Mouse (Mus musculus): ENCODE results near the gene Ubxn11.
A peak's percentile ranks its signal among the peaks of the same experiment; 100 is the strongest.

Gene Ubxn11

DNA sequence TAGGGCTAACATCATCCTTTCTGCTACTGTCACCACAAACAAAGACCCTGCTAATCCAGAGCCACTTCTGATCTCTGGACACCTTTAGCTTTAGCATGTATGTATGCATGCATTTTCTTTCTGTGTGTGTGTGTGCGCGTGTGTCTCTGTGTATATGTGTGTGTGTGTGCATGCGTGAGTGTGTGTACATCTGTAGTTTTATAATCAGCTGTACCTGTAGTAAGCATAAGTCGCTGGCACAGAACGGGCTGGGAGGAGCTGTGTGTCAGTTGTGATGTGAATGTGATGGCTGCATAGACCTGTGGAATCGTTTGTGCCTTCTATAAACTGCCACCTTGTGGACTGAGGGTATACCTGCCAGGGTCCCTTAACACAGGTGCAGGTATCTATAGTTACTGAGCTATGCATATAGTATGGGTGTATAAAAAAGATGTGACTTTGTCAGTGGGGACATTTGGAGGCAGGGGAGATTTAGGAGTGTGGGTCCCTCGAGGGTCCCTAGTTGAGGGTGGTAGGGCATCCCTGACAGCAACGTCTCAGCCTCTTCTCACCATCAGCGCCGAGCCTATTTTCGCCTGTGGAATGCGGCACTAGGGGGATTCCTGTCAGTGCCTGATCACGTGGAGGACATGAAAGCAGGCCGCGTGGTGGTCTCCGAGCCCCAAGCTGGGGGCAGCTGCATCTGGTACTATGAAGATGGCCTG is 11.7 kb upstream of the Ubxn11 start:
- DNase-seq (ENCODE audit: low spot score in 2 of 2): no peak

DNA sequence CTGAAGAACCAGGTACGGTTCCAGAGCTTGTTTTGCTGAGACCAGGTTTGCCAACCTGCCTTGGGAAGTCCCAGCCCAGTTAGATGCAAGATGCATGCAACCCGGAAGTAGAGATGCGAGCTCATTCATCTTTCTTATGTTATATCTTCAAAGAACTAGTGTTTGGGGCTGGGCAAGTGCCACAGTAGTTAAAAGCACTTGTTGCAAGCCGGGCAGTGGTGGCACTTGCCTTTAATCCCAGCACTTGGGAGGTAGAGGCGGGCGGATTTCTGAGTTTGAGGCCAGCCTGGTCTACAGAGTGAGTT is 11.2 kb upstream of the Ubxn11 start:
- DNase-seq (ENCODE audit: low spot score in 2 of 2): no peak

DNA sequence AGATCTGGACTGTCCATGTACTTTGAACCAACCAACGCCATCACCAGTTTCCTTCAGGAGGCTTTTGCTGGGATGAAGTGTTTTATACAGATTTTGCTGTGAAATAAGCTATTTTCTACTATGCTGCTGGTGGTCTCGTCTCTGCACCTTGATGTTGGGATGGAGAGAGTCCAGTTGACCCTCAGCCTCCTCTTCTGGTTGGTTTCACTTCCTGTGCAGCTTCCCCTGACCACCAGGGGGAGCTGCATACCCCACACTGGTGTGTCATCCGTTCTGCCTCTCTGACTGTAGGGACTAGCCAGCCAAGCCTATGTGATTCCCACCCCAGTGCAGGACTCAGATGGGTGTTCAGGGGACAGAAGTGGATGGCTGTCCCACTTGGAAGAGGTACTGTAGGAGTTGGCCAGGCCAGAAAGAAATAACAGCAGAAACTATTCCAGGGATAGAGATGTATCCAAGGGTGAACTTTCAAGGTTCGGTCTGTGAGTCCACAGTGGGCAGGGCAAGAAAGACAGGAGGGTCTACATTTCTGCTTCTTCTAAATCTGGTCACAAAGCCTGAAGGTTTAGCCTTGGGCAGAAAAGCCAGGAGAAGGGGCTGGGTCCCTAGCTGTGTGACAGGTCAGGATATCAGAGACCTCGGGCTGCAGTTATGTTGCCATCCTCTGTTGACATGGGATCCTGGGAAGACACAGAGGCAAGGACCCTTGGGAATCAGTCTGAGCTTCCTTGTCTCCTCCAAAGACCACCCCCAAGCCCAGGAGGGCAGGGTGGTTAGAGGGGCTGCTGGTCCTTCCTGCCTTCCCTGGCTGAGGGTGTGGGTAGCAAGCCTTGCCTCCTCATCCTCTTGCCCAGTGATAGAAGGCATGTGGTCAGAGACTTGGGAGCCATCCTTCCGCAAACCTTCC is 9.7 kb upstream of the Ubxn11 start:
- no peak for DNase-seq (ENCODE audit: low spot score in 2 of 2)

DNA sequence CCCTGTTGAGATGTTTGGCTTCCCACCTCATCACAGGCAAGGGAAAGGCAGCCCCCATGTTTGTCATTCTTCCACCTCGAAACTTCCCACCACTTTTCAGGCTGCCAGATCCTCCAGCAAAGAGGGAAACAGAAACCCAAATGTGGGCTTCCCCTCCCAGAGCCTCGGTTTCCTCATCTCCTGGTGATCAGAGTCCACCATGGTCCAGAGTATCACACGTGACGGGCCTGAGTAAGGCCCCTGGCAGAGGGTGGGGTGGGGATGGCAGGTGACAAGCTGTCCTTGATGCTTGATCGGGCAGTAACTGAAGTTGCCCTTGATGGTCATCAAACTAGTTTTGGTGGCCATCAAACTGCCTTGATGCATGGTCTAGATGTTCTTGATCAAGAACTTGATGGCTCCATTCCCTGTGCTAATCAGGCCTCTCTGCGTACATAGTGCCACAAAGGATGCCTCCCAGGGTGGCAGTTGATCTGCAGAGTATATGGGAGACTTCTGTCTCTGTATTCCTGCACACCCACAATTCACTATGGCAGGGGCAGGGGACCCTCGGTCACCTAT is 8.3 kb upstream of the Ubxn11 start:
- DNase-seq (ENCODE audit: low spot score in 2 of 2): peak in 1 of 2 experiments; percentile 52

DNA sequence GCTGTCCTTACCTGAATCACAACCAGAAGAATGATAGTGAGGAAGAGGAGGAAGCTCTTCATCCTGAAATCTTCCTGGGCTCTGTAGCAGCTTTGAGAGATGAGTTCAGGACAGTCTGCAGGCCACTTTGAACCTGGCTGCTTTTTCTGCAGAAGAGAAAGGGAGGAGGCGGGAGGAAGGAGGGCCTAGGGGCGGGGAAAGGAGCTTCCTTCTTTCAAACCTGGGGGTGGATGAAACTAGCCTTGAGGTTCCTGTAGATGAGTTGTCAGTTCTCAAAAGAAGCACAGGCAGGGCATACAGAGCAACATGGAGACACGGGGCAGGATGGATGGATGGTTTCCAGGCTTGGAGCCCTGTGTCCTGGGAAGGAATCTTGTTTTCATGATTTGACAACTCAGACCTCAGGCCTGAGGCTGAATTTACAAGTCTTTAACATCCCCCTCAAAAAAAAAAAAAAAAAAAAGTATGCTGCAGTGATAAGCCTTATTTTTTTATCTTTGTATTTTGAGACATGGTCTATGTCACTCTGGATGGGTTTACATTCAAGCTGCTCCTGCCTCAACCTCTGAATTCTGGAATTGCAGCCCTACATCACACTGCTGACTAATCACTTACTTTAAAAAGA is 7.3 kb upstream of the Ubxn11 start, which contains the start of gene Cd52:
Gene Cd52, minus strand, starts transcription at position 160 of the 625 bp plus-strand sequence.
- peak in 1 of 2 experiments; percentile 55 for DNase-seq (ENCODE audit: low spot score in 2 of 2)

DNA sequence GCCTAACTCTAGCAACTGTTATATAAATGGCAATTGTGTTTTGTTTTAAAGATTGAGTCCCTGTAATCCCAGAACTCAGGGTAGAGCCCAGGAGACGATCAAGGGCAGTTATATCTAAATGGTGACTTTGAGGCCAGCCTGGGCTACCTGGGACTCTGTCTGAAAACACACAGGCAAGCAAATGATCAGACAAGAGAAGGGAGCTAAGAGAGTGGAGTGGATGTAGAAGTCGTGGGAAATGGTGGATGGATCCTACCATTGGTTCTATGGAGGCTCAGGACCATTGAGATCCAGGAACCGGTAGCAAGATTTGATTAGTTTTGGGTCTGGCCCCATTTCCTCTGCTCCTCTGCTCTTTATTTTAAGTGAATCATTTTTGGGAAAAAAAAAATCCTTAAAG is 6.2 kb upstream of the Ubxn11 start:
- DNase-seq (ENCODE audit: low spot score in 2 of 2): no peak

DNA sequence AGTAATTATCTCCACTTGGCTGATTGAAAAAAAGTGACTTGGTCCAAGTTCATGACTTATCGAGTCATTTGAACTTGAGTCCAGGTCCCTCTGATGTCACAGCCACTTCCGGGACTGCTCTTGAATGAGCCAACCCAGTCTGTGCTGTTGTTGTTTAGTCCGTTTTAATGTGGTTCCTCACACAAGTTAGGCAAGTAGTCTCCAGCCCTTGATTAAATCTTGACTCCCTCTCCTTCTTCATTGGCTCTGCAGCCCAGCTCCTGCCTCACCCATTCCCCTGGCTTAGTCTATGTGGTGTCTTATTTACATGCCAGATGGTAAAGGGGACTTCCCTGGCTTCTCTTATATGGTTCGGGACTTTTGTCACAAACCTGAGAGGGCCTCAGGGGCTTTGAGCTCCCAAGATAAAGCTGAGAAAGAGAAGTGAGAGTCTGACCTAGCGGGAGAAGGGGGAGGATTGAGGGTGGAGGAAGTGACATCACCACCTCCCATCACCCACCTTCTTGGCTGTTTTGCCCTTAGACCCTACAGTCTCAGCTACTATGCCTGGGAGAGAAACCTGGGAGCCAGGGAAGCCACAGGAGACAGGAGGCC is 5.3 kb upstream of the Ubxn11 start:
- no peak for DNase-seq (ENCODE audit: low spot score in 2 of 2)

DNA sequence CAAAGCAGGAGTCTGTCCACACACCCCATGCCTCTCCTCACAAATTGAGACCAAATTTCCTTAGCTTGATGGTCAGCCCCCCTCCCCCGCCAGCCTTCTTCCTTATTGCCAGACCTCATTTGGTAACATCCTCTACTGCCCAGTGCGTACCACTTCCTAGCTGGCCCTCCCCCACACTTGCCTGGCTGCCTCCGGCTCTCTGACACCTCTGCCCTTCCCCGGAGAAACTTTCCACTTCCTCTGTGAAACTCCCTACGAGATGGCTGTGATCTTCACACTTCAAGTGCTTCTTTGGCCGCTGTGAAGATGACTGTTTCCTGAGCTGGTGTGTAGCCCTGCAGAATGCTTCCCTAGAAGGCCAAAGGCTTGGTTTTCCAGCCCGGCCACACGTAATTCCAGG is 3.7 kb upstream of the Ubxn11 start:
- DNase-seq (ENCODE audit: low spot score in 2 of 2): peak in 1 of 2 experiments; percentile 59

DNA sequence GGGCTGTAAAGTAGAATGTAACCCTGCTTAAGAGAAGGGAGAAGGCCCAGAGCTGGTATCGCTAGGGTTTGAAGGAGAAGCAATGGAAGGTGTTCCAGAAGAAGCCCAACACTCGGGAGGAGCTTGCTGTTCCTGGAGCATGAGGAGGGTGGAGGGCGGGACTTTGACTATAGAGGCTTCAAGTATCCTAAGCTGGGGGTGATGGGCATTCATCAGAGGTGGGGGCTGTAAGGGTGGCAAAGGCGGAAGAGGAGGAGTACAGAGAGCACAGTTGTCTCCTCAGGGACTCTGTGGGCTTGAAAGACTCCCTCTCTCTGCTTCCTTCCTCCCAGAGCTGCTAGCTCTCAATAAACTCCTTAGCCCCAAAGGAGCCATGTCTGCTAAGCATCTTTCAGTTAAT is 2.1 kb upstream of the Ubxn11 start:
- DNase-seq (ENCODE audit: low spot score in 2 of 2): no peak

DNA sequence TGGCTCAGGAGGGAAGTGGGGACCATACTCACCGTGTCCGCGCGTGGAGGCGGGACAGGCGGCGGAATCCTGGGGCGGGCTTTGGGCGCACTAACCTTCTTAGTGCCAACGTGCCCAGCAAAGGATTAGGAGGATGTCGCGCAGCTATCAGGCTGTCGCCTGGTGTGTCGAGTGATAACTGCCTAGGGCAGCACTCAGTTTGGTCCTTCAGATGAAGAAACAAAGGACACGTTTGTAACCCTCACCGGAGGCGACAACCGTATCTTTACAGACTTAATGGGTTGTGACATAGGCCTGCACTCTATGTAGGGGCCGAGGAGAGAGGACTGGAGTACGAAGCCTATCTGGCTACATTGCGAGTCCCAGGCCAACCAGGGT is 361 bp downstream of the Ubxn11 start:
- DNase-seq (ENCODE audit: low spot score in 2 of 2): no peak

DNA sequence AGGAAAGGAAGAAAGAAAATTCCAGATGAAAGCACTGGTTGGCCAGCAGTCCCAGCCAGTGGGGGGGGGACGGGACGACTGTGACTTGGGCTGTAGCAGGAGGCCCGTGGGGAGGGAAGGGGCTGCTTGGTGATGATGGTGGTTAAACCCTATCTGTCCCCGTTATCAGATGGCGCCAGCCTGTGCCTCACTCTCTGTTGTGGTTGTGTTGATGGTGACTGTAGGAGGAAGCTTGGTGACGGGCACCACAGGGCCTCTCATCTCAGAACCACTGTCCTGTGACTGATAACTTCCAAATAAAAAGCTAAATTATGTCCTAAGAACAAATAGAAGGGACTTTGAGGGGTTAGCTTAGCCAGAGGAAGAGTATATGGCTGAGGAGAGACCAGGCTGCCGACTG is 3.7 kb downstream of the Ubxn11 start:
- DNase-seq (ENCODE audit: low spot score in 2 of 2): no peak

DNA sequence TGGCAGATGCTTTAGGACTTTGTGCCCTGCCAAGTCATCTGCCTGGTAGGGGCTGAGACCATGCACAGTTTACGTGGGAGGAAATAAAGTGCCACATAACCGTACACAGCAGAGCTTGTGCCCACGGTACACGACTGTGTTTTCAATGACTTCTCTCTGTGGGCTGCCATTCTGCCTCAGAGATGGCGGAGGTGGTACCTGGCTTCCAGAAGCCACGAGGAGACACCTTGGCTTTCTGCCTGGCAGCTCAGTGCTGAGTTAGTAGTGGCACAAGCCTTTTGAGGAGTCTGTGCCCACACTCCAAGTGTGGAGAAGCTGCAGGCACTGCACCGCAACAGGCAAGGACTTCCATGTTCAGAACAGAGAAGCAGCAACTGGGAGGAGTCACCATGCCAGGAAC is 5.4 kb downstream of the Ubxn11 start:
- no peak for DNase-seq (ENCODE audit: low spot score in 2 of 2)

DNA sequence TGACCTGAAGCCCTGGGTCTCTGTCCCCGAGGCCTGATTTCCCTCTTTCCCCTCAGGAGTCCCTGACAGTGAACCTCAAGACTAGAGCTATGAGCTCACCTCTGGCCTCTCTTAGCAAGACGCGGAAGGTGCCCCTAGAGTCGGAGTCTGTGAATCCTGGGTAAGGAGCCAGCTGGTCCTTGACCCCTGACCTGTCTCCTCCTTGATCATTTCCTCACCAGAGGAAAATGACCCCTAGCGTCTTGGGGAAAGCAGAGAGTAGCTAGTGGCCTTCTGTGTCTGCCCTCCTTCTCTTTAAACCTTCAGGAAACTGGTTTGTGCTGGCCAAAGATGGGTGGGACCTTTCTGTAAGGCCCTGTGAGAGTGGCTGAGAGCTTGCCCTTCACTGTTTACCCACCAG is 5.8 kb downstream of the Ubxn11 start:
- no peak for DNase-seq (ENCODE audit: low spot score in 2 of 2)

DNA sequence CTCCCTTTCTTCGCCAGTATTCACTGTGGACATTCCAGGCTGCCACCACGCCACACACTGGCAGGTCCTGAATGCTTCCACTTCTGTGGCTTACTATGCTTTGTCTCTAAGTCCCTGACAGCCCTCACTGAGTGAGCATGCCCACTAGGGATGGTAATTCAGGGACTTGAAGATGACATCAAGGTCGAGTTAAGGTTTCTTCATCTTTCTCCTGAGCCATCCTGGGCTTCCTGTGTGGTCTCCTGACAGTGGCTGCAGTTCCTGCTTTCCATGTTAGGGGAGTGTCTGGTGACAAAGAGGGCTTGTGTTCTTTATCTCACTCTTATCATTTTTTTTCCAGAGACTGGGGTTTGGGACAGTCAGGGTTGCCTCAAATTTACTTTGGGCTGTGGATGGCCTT is 8.3 kb downstream of the Ubxn11 start:
- DNase-seq (ENCODE audit: low spot score in 2 of 2): no peak

DNA sequence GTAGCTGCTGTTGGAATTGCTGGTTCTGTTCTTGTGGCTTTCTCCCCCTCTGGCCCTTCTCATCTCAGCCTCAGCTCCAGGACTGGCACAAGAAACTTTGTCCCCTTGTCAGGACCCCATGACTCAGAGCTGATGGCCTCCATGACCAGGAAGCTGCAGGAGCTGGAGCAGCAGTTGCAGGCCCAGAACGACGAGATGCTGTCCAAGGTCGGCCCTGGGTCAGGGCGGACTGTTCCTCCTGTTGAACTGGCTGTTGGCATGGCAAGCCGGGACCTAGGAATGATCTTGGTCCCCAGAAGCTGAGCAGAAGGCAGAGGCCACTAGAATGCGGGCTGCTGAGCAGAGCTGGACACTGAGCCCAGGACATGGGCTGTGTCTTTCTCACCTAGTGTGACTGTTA is 10.0 kb downstream of the Ubxn11 start:
- no peak for DNase-seq (ENCODE audit: low spot score in 2 of 2)

DNA sequence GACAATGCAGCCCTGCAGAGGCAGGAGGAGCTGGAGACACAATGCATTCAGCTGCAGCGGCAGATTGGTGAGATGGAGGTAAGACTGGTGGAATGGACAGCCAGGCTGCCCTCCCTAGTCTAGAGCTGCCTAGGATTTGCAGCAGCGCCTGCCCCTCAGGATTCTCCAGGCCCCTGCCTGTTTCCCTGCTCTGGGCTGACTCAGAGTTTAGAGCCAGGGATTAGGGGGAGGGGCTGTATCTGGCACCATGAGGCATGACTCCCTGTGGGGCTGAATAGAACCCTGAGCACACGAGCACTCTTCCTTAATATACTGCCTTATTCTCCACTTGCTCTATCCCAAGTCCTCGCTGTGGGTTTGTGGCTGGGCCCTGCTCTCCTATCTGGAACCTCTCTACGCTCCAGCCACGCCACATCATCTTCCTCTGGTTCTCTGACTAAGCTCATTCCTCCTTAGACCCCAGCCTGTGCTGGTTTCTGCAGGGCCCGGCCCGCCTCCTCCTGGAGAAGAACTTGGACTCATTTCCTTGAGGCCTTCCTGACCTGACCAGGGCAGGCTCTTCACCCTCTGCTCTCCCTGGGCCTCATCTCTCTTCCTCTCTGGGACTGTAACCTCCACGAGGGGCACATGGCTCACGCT is 11.1 kb downstream of the Ubxn11 start:
- no peak for DNase-seq (ENCODE audit: low spot score in 2 of 2)

DNA sequence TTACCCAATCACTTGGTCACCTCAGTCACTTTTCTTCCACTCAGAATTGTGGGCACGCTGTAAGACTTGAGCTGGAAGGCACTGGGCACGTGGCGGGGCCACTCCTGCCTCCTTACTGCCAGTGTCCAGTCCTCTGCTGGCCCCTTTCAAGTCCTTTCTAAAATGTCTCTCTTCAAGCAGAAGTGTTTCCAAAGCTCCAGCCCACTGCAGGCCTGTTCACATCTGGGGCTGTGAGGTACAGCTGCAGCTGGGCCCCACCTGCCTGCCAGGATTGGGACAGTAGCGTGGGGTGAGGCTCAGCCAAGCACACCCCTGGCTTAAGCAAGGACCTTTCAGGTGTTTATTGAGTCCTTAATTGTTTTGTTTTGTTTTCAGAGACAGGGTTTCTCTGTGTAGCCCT is 11.7 kb downstream of the Ubxn11 start:
- no peak for DNase-seq (ENCODE audit: low spot score in 2 of 2)

DNA sequence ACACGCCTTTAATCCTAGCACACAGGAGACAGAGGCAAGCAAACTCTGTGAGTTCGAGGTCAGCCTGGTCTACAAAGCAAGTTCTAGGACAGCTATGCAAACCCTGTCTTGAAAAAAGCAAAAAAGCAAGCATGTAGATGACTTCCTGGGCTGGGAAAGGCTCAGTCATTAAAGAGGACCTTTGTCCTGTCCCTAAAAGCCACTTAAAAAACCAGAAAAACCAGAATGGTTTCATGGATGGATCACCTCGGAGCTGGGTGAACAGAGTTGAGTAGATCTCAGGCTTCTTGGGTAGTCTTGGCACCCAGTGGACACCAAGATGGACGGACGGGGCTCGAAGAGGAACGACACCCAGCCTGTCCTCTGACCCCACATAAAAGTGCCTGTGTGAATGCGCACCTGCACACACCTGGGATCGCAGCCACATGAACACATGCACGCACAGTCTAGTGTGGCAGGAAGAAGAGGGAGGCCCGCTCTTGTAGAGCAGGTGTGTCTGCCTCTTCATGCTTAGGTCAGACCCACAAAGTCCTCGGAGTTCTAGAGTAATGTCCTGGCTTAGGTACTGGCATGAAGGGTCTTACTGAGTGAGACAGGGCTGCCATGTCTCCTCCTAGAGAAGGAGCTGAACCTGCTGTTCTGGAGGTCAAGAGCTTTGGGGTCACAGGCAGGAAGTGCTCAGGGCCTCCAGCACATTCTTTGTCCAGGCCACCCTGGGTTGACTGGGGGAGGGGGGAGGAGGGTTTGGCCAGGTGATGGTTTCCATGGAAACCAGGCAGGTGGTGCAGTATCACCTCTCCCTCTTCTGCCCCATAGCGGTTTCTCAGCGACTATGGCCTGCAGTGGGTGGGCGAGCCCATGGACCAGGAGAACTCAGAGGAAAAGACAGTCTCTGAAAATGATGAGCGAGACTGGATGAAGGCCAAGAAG is 13.1 kb downstream of the Ubxn11 start:
- no peak for DNase-seq (ENCODE audit: low spot score in 2 of 2)

DNA sequence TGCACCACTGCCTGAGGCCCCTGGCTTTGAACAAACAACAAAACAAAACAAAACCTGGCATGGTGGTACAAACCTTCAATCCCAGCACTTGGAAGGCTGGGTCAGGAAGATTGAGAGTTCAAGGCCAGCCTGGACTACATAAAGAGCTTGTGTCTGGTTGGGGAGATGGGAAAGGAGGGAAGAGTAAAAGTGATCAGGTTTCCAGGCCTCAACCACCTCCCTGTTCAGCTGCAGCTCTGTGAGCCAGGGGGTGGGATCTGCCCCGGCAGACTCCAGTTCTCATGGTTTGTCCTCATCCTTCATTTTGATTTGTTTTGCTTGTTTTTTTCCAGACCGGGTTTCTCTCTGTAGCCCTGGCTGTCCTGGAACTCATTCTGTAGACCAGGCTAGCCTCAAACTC is 14.1 kb downstream of the Ubxn11 start:
- no peak for DNase-seq (ENCODE audit: low spot score in 2 of 2)

DNA sequence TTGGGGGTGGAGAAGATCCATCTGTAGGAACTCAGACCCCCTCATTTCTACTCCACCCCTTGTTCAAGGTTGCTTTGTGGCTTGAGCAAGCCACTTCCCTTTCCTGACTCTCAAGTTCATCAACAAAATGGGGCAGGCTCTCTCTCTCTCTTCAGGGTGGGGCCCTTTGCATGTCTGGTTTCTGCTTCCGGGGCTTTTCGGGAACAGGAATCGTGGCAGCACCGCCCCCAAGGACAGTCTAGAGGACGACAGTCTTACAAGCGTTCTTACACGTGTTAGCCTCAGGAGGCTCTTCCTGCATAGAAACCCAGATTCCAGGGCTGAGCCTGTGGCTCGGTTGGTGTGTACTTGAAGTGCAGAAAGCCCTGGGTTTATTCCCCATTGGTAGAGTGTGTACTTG is 14.6 kb downstream of the Ubxn11 start:
- DNase-seq (ENCODE audit: low spot score in 2 of 2): no peak

Measured in urinary bladder, postnatal 4 days (tissue).